Mouse (Mus musculus): ENCODE data around the gene Cep41. TPM values are rescaled to one million over a fixed set of nuclear protein-coding genes. Genes with fewer than 3 reads are reported as not detected.

Gene Cep41
- polyA plus RNA-seq, 1 experiment from 2014 or later, result 28.6 TPM

DNA sequence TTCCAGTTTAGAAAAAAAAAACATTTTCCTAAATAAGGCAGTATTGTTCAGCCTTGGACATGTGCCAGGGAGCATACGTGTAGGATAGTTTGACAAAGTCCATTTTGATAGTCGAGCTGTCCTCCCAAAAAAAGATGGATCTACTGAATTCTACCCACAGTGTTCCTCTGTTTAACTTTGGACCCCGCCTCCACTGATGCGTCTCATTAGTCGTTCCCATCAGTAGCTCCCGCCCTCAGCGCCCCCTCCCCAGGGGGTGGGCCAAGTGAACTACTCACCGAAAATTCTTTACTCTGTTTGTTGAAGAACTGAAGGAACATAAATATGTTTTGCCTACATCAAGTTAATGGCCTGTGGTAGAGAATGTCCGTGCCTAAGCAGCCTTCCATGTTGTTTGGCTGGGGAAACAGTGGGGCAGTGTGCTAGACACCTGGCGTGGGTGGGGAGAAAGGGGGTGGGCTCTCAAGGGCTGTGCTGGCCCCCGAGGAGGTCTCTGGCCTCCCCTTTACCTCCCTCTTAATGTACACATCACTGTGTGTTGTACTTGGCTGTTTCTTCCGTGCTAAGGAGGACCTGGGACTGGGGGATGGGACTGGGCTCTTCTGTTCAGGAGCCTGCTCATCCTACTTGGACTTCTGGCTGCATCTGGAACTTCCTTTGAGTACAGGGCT, 36.9 kb upstream of the Cep41 start:
- WGBS, result 51% methylated on average over 12 of the region's 12 CpGs
- Histone ChIP-seq H3K9ac (no peak overlapping the region), H3K9me3 (no peaks in the 10 kb centered on the region), H3K27ac (peak overlapping the region; percentile 1; the same call in 1 of the 2 replicates), H3K36me3 (no peaks in the 10 kb centered on the region), H3K4me1 (peaks cover 24% of the 10 kb centered on the region), H3K4me2 (no peak overlapping the region), H3K4me3 (no peak overlapping the region), H3K27me3 (no peaks in the 10 kb centered on the region)
- peak; percentile 50 for ATAC-seq (ENCODE audit: insufficient number of reproducible peaks, low FRiP score, low TSS enrichment, low read depth)

DNA sequence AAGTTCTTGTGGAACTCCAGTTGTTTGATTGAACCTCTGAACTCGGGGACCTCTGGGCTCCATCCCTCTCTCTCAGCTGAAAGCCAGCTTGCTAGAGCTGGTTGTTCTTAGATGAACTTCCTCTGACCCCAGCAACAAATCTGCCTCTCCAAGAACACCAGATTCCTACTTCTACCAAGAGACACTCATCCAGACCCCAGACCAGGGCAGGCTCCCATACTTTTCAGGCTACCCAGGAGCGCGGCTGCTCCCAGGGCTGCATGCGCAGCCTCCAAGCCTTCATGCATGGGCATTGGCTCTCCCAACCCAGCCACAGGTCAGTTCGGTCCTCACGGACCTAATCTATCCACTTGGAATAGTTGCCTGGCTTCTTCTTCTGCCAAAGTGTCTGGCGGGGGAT, 29.8 kb upstream of the Cep41 start, which contains the start of gene Mest:
Mest (plus strand) TSS at position 217 of the 400 bp plus-strand sequence.
- Histone ChIP-seq H3K4me3 (no peak within 1 kb of the TSS), H3K9me3 (no peaks in the 10 kb centered on the region), H3K36me3 (no peaks in the 10 kb centered on the region), H3K4me2 (no peak within 1 kb of the TSS), H3K4me1 (peaks cover 4% of the 10 kb centered on the region), H3K27me3 (no peaks in the 10 kb centered on the region), H3K9ac (no peak within 1 kb of the TSS), H3K27ac (no peak within 1 kb of the TSS; the same call in 1 of the 2 replicates)
- WGBS, result 70% methylated on average over 7 of the region's 7 CpGs
- ATAC-seq (ENCODE audit: insufficient number of reproducible peaks, low FRiP score, low TSS enrichment, low read depth), result no peak

DNA sequence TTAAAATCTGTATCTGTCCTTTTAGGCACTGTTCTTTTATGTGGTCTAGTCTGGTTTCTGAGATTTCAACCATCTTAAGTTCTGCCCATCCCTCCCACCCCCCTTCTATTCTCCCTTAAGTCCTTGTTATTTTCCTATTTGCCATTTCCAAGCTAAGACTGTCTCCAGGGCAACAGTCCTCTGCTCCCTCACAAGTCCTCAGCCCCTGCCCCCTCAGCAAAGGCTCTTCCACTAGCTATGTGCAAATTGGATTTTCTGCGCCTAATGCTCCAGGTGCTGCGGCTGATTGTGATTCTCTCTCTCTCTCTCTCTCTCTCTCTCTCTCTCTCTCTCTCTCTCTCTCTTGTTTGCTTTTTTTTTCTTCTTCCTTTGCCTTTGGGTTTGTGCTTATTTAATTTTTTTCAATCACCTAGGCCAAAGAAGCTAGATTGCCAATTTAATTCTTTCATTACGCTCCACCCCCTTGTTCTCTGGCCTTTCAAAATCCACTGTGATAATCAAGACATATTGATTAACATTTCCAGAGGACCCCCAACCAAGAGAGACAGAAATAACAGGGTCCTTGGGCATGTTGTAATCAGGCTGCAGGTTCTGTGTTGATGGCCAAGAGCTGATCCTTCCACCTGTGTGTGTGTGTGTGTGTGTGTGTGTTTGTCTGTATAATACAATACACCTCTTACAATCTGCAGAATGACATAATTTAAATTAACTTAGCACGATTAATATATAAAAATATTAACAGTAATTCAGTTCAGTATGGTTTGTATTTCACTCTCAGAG, 29.0 kb upstream of the Cep41 start:
- Histone ChIP-seq H3K9me3 (no peaks in the 10 kb centered on the region), H3K27ac (no peak overlapping the region), H3K27me3 (no peaks in the 10 kb centered on the region), H3K4me1 (peaks cover 4% of the 10 kb centered on the region), H3K9ac (no peak overlapping the region), H3K36me3 (no peaks in the 10 kb centered on the region), H3K4me3 (no peak overlapping the region), H3K4me2 (no peak overlapping the region)
- 79% methylated on average over 4 of the region's 4 CpGs for WGBS
- ATAC-seq (ENCODE audit: insufficient number of reproducible peaks, low FRiP score, low TSS enrichment, low read depth), result no peak

DNA sequence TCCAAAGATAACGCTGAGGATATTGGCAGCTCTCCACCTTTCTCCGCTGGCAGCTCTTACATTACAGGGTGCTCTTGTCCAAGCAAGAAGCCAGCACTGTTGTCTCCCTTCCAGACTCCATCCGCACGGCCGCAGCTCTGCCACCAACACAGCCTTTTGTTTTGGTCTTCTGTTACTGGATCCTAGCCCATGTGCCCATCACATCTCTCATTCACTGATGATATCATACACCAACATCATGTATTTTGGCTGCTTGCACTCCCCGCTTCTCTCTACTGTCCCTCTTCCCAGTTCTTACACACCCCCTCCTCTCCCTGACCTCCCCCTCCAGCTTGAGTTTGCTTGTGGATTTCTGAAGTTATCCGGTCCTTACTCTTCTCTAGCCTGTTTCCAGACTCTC, 23.2 kb upstream of the Cep41 start:
- Histone ChIP-seq H3K4me2 (no peak overlapping the region), H3K9me3 (no peaks in the 10 kb centered on the region), H3K27ac (no peak overlapping the region), H3K36me3 (no peaks in the 10 kb centered on the region), H3K9ac (no peak overlapping the region), H3K27me3 (no peaks in the 10 kb centered on the region), H3K4me1 (peaks cover 22% of the 10 kb centered on the region), H3K4me3 (no peak overlapping the region)
- no peak for ATAC-seq (ENCODE audit: insufficient number of reproducible peaks, low FRiP score, low TSS enrichment, low read depth)
- WGBS, result 76% methylated on average over 7 of the region's 7 CpGs

DNA sequence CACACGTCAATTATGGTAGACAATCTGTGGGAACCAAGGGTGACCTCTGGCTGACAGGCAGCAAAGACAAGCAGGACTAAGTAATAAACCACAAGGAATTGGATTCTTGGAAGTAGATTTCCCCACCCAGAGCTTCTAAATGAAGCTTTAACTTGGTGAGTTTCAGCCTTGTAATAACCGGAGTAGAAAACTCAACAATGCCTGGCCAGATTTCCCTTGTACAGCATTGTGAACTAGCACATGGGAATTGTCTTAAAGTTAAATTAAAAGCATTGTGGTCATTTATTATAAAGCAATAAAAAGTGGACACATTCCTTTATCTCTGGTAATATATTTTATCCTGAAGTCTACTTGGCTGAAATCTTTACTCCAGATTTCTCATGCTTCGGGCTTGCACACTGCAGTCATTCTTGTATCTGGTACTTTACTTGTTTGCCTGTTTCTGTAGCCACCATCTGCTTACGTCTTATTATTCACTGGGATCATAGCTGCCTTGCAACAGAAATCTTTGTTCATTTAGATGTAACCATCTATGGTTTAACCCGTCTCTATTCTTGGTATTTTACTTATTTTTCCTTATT, 21.4 kb upstream of the Cep41 start:
- Histone ChIP-seq H3K4me3 (no peak overlapping the region), H3K9ac (no peak overlapping the region), H3K27me3 (no peaks in the 10 kb centered on the region), H3K4me2 (no peak overlapping the region), H3K27ac (peak overlapping the region; percentile 51), H3K36me3 (no peaks in the 10 kb centered on the region), H3K9me3 (no peaks in the 10 kb centered on the region), H3K4me1 (peaks cover 38% of the 10 kb centered on the region)
- ATAC-seq (ENCODE audit: insufficient number of reproducible peaks, low FRiP score, low TSS enrichment, low read depth), result 0 out of 2 replicates have a peak, but pooled peaks have one; percentile 52
- 53% methylated on average over 5 of the region's 5 CpGs for WGBS

DNA sequence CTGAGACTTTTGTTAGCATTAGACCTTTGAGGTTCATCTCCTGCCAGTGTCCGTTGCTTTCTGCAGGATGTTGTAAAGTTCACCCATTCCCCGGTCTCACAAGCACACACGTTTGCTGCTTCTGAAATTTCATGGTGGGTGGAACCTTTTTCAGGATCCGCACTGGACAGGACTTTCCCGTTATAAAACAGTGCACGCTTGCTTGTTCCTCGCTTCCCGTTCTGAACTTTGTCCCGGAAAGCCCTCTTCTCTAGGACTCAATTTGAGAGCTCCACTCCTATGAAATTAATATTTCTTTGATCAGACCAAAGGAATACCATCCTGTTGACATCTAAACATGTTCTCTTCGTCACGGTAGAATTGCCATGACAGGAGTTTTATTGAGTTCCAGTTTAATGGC, 20.3 kb upstream of the Cep41 start:
- 45% methylated on average over 11 of the region's 11 CpGs for WGBS
- Histone ChIP-seq H3K27ac (peak overlapping the region; percentile 71), H3K9ac (no peak overlapping the region), H3K4me3 (no peak overlapping the region), H3K9me3 (no peaks in the 10 kb centered on the region), H3K4me2 (no peak overlapping the region), H3K36me3 (no peaks in the 10 kb centered on the region), H3K27me3 (no peaks in the 10 kb centered on the region), H3K4me1 (peaks cover 46% of the 10 kb centered on the region)
- ATAC-seq (ENCODE audit: insufficient number of reproducible peaks, low FRiP score, low TSS enrichment, low read depth), result no peak

DNA sequence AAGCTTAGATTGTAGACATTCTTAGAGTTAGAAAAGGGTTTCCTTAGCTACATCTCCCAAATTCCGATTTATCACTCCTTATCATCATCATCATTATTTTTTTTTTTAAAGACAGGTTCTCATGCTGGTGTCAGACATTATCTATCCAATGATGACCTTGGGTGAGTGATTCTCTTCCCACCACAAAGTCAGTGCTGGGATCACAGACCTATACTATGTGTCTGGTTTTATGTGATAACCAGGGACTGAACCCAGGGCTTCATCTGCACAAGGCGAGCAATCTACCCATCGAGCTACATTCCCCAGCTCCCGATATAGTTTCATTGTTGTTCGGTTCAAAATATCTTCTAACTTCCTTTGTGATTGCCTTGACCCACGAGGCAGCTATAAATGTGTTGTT, 19.9 kb upstream of the Cep41 start:
- Histone ChIP-seq H3K9ac (no peak overlapping the region), H3K4me2 (no peak overlapping the region), H3K36me3 (no peaks in the 10 kb centered on the region), H3K4me1 (peaks cover 46% of the 10 kb centered on the region), H3K27ac (peak overlapping the region; percentile 71), H3K4me3 (no peak overlapping the region), H3K27me3 (no peaks in the 10 kb centered on the region), H3K9me3 (no peaks in the 10 kb centered on the region)
- ATAC-seq (ENCODE audit: insufficient number of reproducible peaks, low FRiP score, low TSS enrichment, low read depth), result no peak
- WGBS, result 53% methylated on average over 6 of the region's 6 CpGs

DNA sequence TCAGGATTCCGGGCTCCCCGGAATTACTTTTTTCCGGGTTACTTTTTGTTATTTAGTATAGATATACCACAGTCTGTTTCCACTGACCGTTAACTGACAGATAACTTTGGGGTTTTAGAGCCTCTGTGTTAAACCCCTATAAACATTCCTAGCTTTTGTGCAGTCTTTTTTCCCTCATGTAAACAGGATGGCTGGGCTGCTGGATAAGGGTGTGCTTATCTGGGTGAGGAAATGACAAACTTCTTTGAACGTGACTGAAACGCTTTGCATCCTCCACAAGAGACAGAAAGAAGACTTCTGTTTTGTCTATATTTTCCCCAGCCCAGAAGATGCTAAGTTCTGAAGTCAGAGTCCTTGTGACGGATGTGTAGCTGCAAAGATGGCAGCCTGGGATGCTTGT, 18.9 kb upstream of the Cep41 start:
- no peak for ATAC-seq (ENCODE audit: insufficient number of reproducible peaks, low FRiP score, low TSS enrichment, low read depth)
- no peaks in the 10 kb centered on the region for H3K27me3 ChIP-seq
- H3K4me2 ChIP-seq, result no peak overlapping the region
- H3K4me1 ChIP-seq, result peaks cover 46% of the 10 kb centered on the region
- H3K27ac ChIP-seq, result peak overlapping the region; percentile 57; the same call in 1 of the 2 replicates
- no peak overlapping the region for H3K4me3 ChIP-seq
- no peaks in the 10 kb centered on the region for H3K36me3 ChIP-seq
- H3K9me3 ChIP-seq, result no peaks in the 10 kb centered on the region
- H3K9ac ChIP-seq, result no peak overlapping the region
- WGBS, result 54% methylated on average over 7 of the region's 7 CpGs

DNA sequence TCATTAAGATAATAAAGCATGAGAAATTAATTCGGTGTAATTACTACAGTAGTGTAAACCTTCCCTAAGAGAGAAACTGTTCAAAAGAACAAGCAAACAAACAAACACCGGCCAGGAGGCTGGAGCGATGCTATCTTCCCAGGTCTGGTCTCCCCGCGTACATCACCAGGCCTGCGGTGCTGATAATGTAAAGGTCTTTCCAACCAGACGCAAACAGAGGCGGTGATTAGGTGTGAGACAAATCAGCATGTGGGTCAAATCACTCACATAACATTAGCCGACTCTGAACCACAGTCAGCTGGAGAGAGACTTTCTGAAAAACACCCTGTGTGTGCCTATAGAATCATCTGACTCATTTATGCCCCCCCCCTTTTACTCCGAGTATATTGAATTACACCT, 17.8 kb upstream of the Cep41 start:
- peak overlapping the region; percentile 78 for H3K27ac ChIP-seq
- no peaks in the 10 kb centered on the region for H3K36me3 ChIP-seq
- H3K9ac ChIP-seq, result no peak overlapping the region
- H3K9me3 ChIP-seq, result no peaks in the 10 kb centered on the region
- 36% methylated on average over 10 of the region's 10 CpGs for WGBS
- no peaks in the 10 kb centered on the region for H3K27me3 ChIP-seq
- ATAC-seq (ENCODE audit: insufficient number of reproducible peaks, low FRiP score, low TSS enrichment, low read depth), result no peak
- H3K4me3 ChIP-seq, result no peak overlapping the region
- peaks cover 46% of the 10 kb centered on the region for H3K4me1 ChIP-seq
- no peak overlapping the region for H3K4me2 ChIP-seq

DNA sequence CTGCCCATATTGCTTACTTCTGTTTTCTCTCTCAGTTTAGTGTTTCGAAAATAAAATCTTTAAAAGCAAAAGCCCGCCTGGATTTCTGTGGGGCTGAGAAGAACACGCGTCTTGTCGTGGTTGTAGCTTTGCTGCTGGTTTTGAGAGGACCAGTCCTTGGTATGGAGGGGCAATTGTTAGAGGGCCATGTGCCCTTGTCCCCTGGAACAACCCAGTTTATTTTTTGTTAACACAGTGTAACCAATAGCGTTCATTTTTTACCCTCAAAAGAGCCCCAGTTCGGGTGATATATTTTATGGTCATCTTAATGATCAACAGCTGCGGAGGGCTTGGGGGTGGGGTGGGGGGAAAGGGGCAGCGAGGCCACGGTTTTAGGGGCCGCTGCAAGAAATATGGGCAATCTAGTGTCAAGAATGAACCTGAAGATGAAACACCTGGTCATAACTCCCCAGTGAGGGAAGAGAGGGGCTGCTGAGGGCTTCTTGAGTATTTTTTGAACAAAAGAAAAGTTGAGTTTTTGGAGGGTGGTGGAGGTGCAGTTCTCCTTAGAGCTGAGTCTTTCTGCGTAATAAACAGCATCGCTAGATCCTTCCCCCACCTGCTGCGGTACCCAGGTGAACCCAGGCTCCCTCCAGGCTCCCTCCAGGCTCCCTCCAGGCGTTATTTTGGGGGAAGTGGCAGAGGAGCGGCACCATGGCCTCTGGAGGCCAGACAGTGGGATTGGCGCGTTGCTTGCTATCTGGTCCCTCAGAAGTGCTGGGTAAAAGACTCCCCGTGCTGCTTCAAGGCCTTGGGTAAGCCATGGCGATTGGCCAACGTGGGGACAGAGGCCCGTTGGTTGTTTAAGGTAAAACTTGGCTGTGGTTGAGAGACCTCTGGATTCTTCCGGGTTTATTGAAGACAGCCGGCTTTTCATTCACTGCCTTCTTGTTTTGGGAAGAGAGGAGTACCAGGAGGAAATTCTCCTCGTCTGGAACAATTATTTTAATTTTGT, 17.1 kb upstream of the Cep41 start:
- no peak overlapping the region for H3K4me2 ChIP-seq
- no peak overlapping the region for H3K4me3 ChIP-seq
- no peak for ATAC-seq (ENCODE audit: insufficient number of reproducible peaks, low FRiP score, low TSS enrichment, low read depth)
- no peaks in the 10 kb centered on the region for H3K9me3 ChIP-seq
- 22% methylated on average over 25 of the region's 25 CpGs for WGBS
- H3K4me1 ChIP-seq, result peaks cover 41% of the 10 kb centered on the region
- no peaks in the 10 kb centered on the region for H3K27me3 ChIP-seq
- H3K27ac ChIP-seq, result peak overlapping the region; percentile 78
- H3K36me3 ChIP-seq, result no peaks in the 10 kb centered on the region
- H3K9ac ChIP-seq, result no peak overlapping the region

DNA sequence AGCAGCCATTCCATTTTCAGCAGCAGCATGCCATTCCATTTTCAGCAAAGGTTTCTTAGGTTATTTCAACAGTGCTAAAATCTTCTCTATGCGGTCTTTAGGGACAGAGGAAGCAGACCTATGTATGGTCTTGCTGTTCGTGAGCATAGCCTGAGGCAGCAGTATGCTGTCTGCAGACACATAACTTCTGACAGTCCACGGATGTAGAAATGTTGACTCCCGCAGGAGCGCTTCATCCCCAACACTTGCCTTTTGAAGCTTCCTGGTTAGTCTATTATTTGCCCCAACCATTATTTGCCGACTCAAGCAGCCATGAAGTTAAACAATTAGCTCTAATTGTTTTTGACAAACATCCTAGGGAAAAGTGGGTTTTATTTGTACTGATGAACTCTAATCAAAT, 15.6 kb upstream of the Cep41 start:
- Histone ChIP-seq H3K4me1 (peaks cover 41% of the 10 kb centered on the region), H3K36me3 (no peaks in the 10 kb centered on the region), H3K4me2 (no peak overlapping the region), H3K9ac (no peak overlapping the region), H3K9me3 (no peaks in the 10 kb centered on the region), H3K27me3 (no peaks in the 10 kb centered on the region), H3K4me3 (no peak overlapping the region), H3K27ac (peak overlapping the region; percentile 67)
- ATAC-seq (ENCODE audit: insufficient number of reproducible peaks, low FRiP score, low TSS enrichment, low read depth), result no peak
- 29% methylated on average over 6 of the region's 6 CpGs for WGBS

Measured in limb, embryonic 15.5 days (tissue).